Mouse (Mus musculus) testis, adult 2 months (tissue): ENCODE measurements around the gene Fhl2.

ENCODE experiments used
- CTCF ChIP-seq: fragments of 200-500 bp; IDR thresholded peaks from 2 replicates; pipeline ENCODE4 v1.5.1; 2012; ENCODE audit warnings: low read depth, mild to moderate bottlenecking, inconsistent platforms, low read length, moderate library complexity; ENCODE audit not compliant: control insufficient read depth, insufficient read depth, insufficient replicate concordance
- POLR2A ChIP-seq: fragments of 200-500 bp; IDR thresholded peaks from 2 replicates; pipeline ENCODE4 v1.6.1; 2012; ENCODE audit warnings: low read depth, mild to moderate bottlenecking, inconsistent platforms, low read length, moderate library complexity; ENCODE audit not compliant: control insufficient read depth

DNA sequence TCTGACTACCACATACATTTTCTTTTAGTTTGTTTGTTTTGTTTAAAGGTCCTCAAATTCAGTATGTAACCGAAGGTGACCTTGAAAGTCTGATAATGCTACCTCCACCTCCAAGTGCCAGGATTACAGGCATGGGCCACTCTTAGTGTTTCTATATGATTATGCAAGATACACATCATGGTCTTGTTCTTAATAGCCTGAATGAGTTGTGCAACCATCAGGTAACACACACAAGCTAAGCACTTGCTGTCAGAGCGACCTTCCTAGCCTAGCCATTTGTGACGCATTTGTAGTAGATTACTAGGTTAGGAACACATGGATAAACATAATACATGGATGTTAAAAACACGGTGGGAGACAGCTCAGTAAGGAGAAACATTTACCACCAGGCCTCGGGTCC lies 113.8 kb downstream of the Fhl2 start:
- TF ChIP-seq CTCF: no peak
- TF ChIP-seq POLR2A: no peak
